Mouse (Mus musculus): Measurements from ENCODE around the gene Anapc2. TPM values are rescaled to one million over a fixed set of nuclear protein-coding genes. Genes with fewer than 3 reads are reported as not detected.

Anapc2 gene
- polyA plus RNA-seq, 1 experiment, result 23.7 TPM

DNA sequence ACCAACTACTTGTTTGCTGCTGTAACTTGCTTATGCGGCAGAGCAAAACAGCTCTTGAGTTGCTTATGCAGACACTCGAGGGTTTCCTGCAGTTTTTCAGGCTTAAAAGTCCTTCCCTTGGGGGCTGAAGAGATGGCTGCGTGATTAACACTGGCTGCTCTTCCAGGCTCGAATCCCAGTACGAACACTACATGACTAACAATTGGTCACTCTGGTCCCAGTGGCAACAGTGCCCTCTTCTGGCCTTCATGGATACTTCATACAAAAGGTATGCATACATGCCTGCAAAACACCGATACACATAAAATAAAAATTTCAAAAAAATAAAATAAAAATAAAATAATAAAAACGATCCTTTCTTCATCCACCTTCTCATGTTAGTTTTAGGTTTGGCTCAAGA, 56.2 kb downstream of the Anapc2 start:
- Histone ChIP-seq H3K4me3 (ENCODE audit: insufficient read depth, low read depth, low read length) (no peak overlapping the region), H3K4me1 (ENCODE audit: control insufficient read depth, insufficient read depth, insufficient read length, low read length) (peaks cover 3% of the 10 kb centered on the region; the same call in 1 of the 2 replicates), H3K27ac (replicated peaks; ENCODE audit: low read depth, low read length) (no peak overlapping the region)

DNA sequence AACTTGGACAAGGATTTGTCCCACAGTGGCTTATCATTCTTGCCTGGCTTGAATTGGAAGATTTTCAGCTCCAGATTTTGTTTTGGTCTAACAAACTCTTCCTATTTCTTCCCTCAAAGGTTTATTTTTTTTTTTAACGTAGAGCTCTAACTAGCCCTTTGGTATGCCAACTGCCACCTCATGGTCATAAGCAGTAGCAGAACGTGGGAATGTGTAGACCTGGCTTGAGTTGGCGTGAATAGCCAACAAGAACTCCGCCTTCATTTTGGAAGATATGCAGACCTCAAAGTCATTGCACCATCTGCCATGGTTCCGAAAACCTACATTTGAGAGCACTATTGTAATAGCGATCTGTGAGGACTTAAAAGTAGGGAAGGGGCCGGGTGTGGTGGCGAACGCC, 59.2 kb downstream of the Anapc2 start:
- H3K27ac ChIP-seq (replicated peaks; ENCODE audit: low read depth, low read length), result no peak overlapping the region
- peaks cover 4% of the 10 kb centered on the region; the same call in 1 of the 2 replicates for H3K4me1 ChIP-seq (ENCODE audit: control insufficient read depth, insufficient read depth, insufficient read length, low read length)
- H3K4me3 ChIP-seq (ENCODE audit: insufficient read depth, low read depth, low read length), result peak overlapping the region; percentile 94

GRCm38 (mm10) chr2:25332286-25333160, 60.2 kb downstream of the Anapc2 start, which contains the start of gene Man1b1:
Man1b1 (plus strand) TSS chr2:25332338.
- peak within 1 kb of the TSS; percentile 84 for H3K27ac ChIP-seq (replicated peaks; ENCODE audit: low read depth, low read length)
- peaks cover 4% of the 10 kb centered on the region; the same call in 1 of the 2 replicates for H3K4me1 ChIP-seq (ENCODE audit: control insufficient read depth, insufficient read depth, insufficient read length, low read length)
- peak within 1 kb of the TSS; percentile 94 for H3K4me3 ChIP-seq (ENCODE audit: insufficient read depth, low read depth, low read length)

DNA sequence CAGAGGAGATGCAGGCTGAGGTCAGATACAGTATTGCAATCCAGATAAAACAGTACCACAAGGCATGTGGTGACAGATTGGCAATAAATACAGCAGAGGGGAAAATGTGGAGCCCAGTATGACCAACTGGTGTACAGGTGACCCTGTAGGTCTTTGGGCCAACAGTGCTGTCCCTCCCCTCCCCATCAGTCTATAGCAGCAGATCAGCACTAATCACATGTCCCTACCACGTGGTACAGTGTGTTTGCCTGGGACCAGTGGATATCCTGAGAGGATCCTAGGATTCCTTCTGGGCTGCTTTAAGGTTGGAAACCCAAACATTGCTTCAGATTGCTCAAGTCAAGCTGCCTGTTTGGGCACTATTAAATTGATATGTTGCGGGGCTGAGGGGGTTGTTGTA, 61.3 kb downstream of the Anapc2 start:
- peak overlapping the region; percentile 72 for H3K4me3 ChIP-seq (ENCODE audit: insufficient read depth, low read depth, low read length)
- H3K27ac ChIP-seq (replicated peaks; ENCODE audit: low read depth, low read length), result no peak overlapping the region
- H3K4me1 ChIP-seq (ENCODE audit: control insufficient read depth, insufficient read depth, insufficient read length, low read length), result peaks cover 4% of the 10 kb centered on the region; the same call in 1 of the 2 replicates

Other genes with a start within 250 kb of the Anapc2 start
- 10.6 and 15.1 TPM in 2 replicates for gene Nsmf, start 218.1 kb upstream of the Anapc2 start, polyA plus RNA-seq (2012; ENCODE audit: insufficient read depth, insufficient read length, missing spikeins)
- gene Entpd8, start 192.2 kb upstream of the Anapc2 start, polyA plus RNA-seq (2012; ENCODE audit: insufficient read depth, insufficient read length, missing spikeins), result not detected in 2 replicates
- gene Noxa1, start 177.3 kb upstream of the Anapc2 start, polyA plus RNA-seq (2012; ENCODE audit: insufficient read depth, insufficient read length, missing spikeins), result not detected in 2 replicates
- 6.4 and 7.1 TPM in 2 replicates for gene Nrarp, start 91.7 kb upstream of the Anapc2 start, polyA plus RNA-seq (2012; ENCODE audit: insufficient read depth, insufficient read length, missing spikeins)
- 1.8 and 6.0 TPM in 2 replicates for gene Tor4a, start 75.6 kb upstream of the Anapc2 start, polyA plus RNA-seq (2012; ENCODE audit: insufficient read depth, insufficient read length, missing spikeins)
- 15.4 and 19.0 TPM in 2 replicates for gene Nelfb, start 61.0 kb upstream of the Anapc2 start, polyA plus RNA-seq (2012; ENCODE audit: insufficient read depth, insufficient read length, missing spikeins)
- gene Stpg3, start 57.8 kb upstream of the Anapc2 start, polyA plus RNA-seq (2012; ENCODE audit: insufficient read depth, insufficient read length, missing spikeins), result not detected in 2 replicates
- gene Fam166a, start 53.7 kb upstream of the Anapc2 start, polyA plus RNA-seq (2012; ENCODE audit: insufficient read depth, insufficient read length, missing spikeins), result not detected in 2 replicates
- 193 and 284 TPM in 2 replicates for gene Tubb4b, start 47.8 kb upstream of the Anapc2 start, polyA plus RNA-seq (2012; ENCODE audit: insufficient read depth, insufficient read length, missing spikeins)
- not detected in 2 replicates for gene Slc34a3, start 38.1 kb upstream of the Anapc2 start, polyA plus RNA-seq (2012; ENCODE audit: insufficient read depth, insufficient read length, missing spikeins)
- gene Rnf224, start 35.7 kb upstream of the Anapc2 start, polyA plus RNA-seq (2012; ENCODE audit: insufficient read depth, insufficient read length, missing spikeins), result not detected in 2 replicates
- gene Rnf208, start 30.2 kb upstream of the Anapc2 start, polyA plus RNA-seq (2012; ENCODE audit: insufficient read depth, insufficient read length, missing spikeins), result not detected in 2 replicates
- not detected in 2 replicates for gene Cysrt1, start 30.0 kb upstream of the Anapc2 start, polyA plus RNA-seq (2012; ENCODE audit: insufficient read depth, insufficient read length, missing spikeins)
- gene AL732309.1, start 25.6 kb upstream of the Anapc2 start, polyA plus RNA-seq (2012; ENCODE audit: insufficient read depth, insufficient read length, missing spikeins), result 2.3 and 5.4 TPM in 2 replicates
- gene Tmem203, start 17.0 kb upstream of the Anapc2 start, polyA plus RNA-seq (2012; ENCODE audit: insufficient read depth, insufficient read length, missing spikeins), result 13.5 and 18.9 TPM in 2 replicates
- gene Tprn, start 9.9 kb upstream of the Anapc2 start, polyA plus RNA-seq (2012; ENCODE audit: insufficient read depth, insufficient read length, missing spikeins), result 1.7 and 3.7 TPM in 2 replicates
- gene Ssna1, start within 50 bp of the Anapc2 start, polyA plus RNA-seq (2012; ENCODE audit: insufficient read depth, insufficient read length, missing spikeins), result 41.7 and 44.0 TPM in 2 replicates
- not detected in 2 replicates for gene Tmem210, start 15.7 kb downstream of the Anapc2 start, polyA plus RNA-seq (2012; ENCODE audit: insufficient read depth, insufficient read length, missing spikeins)
- not detected in 2 replicates for gene Lrrc26, start 17.4 kb downstream of the Anapc2 start, polyA plus RNA-seq (2012; ENCODE audit: insufficient read depth, insufficient read length, missing spikeins)
- gene Grin1, start 46.7 kb downstream of the Anapc2 start, polyA plus RNA-seq (2012; ENCODE audit: insufficient read depth, insufficient read length, missing spikeins), result not detected in 2 replicates
- 11.3 and 16.0 TPM in 2 replicates for gene Man1b1, start 59.9 kb downstream of the Anapc2 start, polyA plus RNA-seq (2012; ENCODE audit: insufficient read depth, insufficient read length, missing spikeins)
- gene Dpp7, start 83.9 kb downstream of the Anapc2 start, polyA plus RNA-seq (2012; ENCODE audit: insufficient read depth, insufficient read length, missing spikeins), result 11.1 and 15.0 TPM in 2 replicates
- 6.1 and 9.1 TPM in 2 replicates for gene Uap1l1, start 93.2 kb downstream of the Anapc2 start, polyA plus RNA-seq (2012; ENCODE audit: insufficient read depth, insufficient read length, missing spikeins)
- gene Sapcd2, start 99.8 kb downstream of the Anapc2 start, polyA plus RNA-seq (2012; ENCODE audit: insufficient read depth, insufficient read length, missing spikeins), result not detected in 2 replicates
- 11.3 and 18.4 TPM in 2 replicates for gene Entpd2, start 123.4 kb downstream of the Anapc2 start, polyA plus RNA-seq (2012; ENCODE audit: insufficient read depth, insufficient read length, missing spikeins)
- 32.5 and 41.5 TPM in 2 replicates for gene Npdc1, start 126.9 kb downstream of the Anapc2 start, polyA plus RNA-seq (2012; ENCODE audit: insufficient read depth, insufficient read length, missing spikeins)
- gene Fut7, start 150.8 kb downstream of the Anapc2 start, polyA plus RNA-seq (2012; ENCODE audit: insufficient read depth, insufficient read length, missing spikeins), result not detected in 2 replicates
- gene Abca2, start 156.2 kb downstream of the Anapc2 start, polyA plus RNA-seq (2012; ENCODE audit: insufficient read depth, insufficient read length, missing spikeins), result 30.0 and 52.4 TPM in 2 replicates
- gene Clic3, start 184.4 kb downstream of the Anapc2 start, polyA plus RNA-seq (2012; ENCODE audit: insufficient read depth, insufficient read length, missing spikeins), result not detected in 2 replicates
- gene Paxx, start 188.6 kb downstream of the Anapc2 start, polyA plus RNA-seq (2012; ENCODE audit: insufficient read depth, insufficient read length, missing spikeins), result 195 and 218 TPM in 2 replicates
- gene Ptgds, start 197.6 kb downstream of the Anapc2 start, polyA plus RNA-seq (2012; ENCODE audit: insufficient read depth, insufficient read length, missing spikeins), result 15.2 and 46.8 TPM in 2 replicates
- not detected in 2 replicates for gene Lcn12, start 221.4 kb downstream of the Anapc2 start, polyA plus RNA-seq (2012; ENCODE audit: insufficient read depth, insufficient read length, missing spikeins)
- gene Fbxw5, start 228.3 kb downstream of the Anapc2 start, polyA plus RNA-seq (2012; ENCODE audit: insufficient read depth, insufficient read length, missing spikeins), result 41.1 and 47.3 TPM in 2 replicates
- 6.6 and 9.2 TPM in 2 replicates for gene C8g, start 229.2 kb downstream of the Anapc2 start, polyA plus RNA-seq (2012; ENCODE audit: insufficient read depth, insufficient read length, missing spikeins)

Data from brown adipose tissue, adult 24 weeks (tissue).